In genomic region chr13:37853441-37853840, GRCm38 (mm10) we compare ENCODE assay signal across 1 mouse cellular context.
TF ChIP-seq lines count a peak whose summit lies in the region.

No protein-coding gene starts in this region.

TF ChIP-seq in CH12.LX, 34 proteins besides CTCF, POLR2A, EP300 and RAD21 (continued from another document):
- TF ChIP-seq TBP (conservative IDR thresholded peaks at IDR 0.05; ENCODE audit: low read depth, low read length): no peak
